Mouse (Mus musculus): Measurements from ENCODE around the gene Pes1. TPM values are rescaled to one million over a fixed set of nuclear protein-coding genes. Genes with fewer than 3 reads are reported as not detected.

Pes1 gene
- polyA plus RNA-seq, 1 experiment from 2014 or later: 75.4 TPM

DNA sequence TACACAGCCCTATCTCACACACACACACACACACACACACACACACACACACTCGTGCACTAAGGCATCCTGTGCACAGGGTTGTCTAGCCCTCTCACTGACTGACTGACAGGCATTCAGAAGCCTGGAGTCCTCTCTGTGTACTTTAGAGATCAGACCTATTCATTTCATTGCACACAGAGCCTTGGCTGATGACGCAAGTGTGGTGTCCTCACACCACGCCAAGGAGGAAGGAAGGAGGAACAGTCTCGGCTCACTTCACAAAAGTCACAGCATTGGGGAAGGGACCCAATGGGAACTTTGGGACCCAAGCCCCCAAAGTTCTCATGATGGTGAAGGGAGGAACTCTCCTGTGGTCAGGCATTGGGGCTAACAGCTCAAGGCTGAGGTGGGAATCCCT is 33.8 kb upstream of the Pes1 start:
- H3K9me3 ChIP-seq (ENCODE audit: control insufficient read depth, low read length): no peaks in the 10 kb centered on the region
- WGBS: 82% methylated on average over 4 of the region's 4 CpGs
- H3K4me1 ChIP-seq (replicated peaks; ENCODE audit: control insufficient read depth, insufficient read depth, low read length): peaks cover 7% of the 10 kb centered on the region; the same call in 1 of the 2 replicates
- H3K4me3 ChIP-seq (ENCODE audit: low read depth, low read length): no peak overlapping the region
- H3K27ac ChIP-seq (ENCODE audit: low read depth): no peak overlapping the region
- DNase-seq (ENCODE audit: low spot score): no peak
- H3K36me3 ChIP-seq (ENCODE audit: control insufficient read depth, insufficient read depth, low read length): peaks cover 17% of the 10 kb centered on the region; the same call in 1 of the 2 replicates
- no peak overlapping the region for H3K4me2 ChIP-seq (ENCODE audit: low read length)
- ATAC-seq (replicated peaks; ENCODE audit: low FRiP score, low TSS enrichment, low read depth): no peak
- no peaks in the 10 kb centered on the region for H3K27me3 ChIP-seq (replicated peaks; ENCODE audit: control insufficient read depth, insufficient read depth, low read length)
- no peak overlapping the region for H3K9ac ChIP-seq (ENCODE audit: low read length)

DNA sequence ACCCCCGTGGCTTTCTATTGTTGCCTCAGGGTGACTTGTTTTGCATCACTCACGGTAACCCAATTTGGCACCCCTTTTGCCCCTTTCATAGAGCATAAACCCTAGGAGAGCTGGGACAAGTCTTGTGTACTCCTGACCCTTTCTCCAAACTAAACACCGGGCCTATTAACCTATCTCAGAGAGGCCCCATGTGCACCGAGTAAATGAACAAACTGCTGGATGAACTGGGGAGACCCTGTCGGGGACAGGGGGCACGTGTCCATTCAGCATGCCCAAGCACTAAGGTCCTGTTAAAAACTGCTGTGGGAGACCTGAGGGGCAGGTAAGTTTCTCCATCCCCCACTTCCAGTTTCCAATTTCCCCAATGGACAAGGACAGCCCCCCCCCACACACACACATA is 32.8 kb upstream of the Pes1 start:
- H3K27me3 ChIP-seq (replicated peaks; ENCODE audit: control insufficient read depth, insufficient read depth, low read length): no peaks in the 10 kb centered on the region
- H3K4me2 ChIP-seq (ENCODE audit: low read length): peak overlapping the region; percentile 65
- ATAC-seq (replicated peaks; ENCODE audit: low FRiP score, low TSS enrichment, low read depth) (no peak), DNase-seq (ENCODE audit: low spot score) (no peak)
- no peak overlapping the region for H3K27ac ChIP-seq (ENCODE audit: low read depth)
- H3K36me3 ChIP-seq (ENCODE audit: control insufficient read depth, insufficient read depth, low read length): peaks cover 10% of the 10 kb centered on the region; the same call in 1 of the 2 replicates
- no peaks in the 10 kb centered on the region for H3K9me3 ChIP-seq (ENCODE audit: control insufficient read depth, low read length)
- peak overlapping the region; percentile 49; the same call in 1 of the 2 replicates for H3K4me3 ChIP-seq (ENCODE audit: low read depth, low read length)
- 39% methylated on average over 6 of the region's 6 CpGs for WGBS
- peak overlapping the region; percentile 34; the same call in 1 of the 2 replicates for H3K9ac ChIP-seq (ENCODE audit: low read length)
- peaks cover 7% of the 10 kb centered on the region; the same call in 1 of the 2 replicates for H3K4me1 ChIP-seq (replicated peaks; ENCODE audit: control insufficient read depth, insufficient read depth, low read length)

DNA sequence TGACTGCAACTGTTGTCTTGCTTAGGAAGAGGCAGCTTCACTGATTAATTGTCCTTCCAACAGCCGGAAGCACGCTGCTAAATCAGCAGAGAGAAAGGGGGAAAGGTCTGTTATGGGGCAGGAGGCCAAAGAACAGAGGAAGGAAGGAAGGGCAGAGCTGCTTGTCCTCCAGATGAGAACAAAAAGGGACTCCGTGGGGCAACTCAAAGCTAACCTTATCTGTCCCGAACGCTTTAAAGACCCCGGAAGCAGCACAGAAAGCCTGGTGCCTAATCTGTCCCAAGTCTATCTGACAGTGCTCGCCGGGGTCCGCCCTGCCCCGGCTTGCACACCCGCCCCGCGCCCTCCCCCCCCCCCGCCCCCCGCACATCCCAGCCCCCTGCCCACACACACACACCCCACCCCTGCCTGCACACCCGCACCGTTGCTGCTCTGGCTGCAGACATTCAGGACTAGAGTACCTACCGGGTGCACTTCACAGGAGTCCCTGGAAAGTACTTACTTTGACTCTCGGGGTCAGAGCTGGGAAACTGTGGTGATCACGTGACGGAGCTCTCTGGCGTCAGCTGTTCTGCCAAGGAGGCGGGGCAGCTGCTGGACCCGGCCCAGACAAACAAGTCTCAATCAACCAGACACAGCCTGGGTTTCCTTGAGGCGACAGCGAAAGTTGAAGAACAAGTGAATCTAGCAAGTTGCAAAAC is 32.1 kb upstream of the Pes1 start, which contains the start of gene Tcn2:
TSS of gene Tcn2 (minus strand) at position 649 of the 701 bp plus-strand sequence.
- Histone ChIP-seq H3K4me2 (ENCODE audit: low read length) (peak within 1 kb of the TSS; percentile 65), H3K36me3 (ENCODE audit: control insufficient read depth, insufficient read depth, low read length) (peaks cover 5% of the 10 kb centered on the region; the same call in 1 of the 2 replicates), H3K9me3 (ENCODE audit: control insufficient read depth, low read length) (no peaks in the 10 kb centered on the region), H3K9ac (ENCODE audit: low read length) (peak within 1 kb of the TSS; percentile 39), H3K4me1 (replicated peaks; ENCODE audit: control insufficient read depth, insufficient read depth, low read length) (peaks cover 7% of the 10 kb centered on the region; the same call in 1 of the 2 replicates), H3K27me3 (replicated peaks; ENCODE audit: control insufficient read depth, insufficient read depth, low read length) (no peaks in the 10 kb centered on the region), H3K27ac (ENCODE audit: low read depth) (no peak within 1 kb of the TSS), H3K4me3 (ENCODE audit: low read depth, low read length) (peak within 1 kb of the TSS; percentile 49)
- ATAC-seq (replicated peaks; ENCODE audit: low FRiP score, low TSS enrichment, low read depth) (peak; percentile 80), DNase-seq (ENCODE audit: low spot score) (peak; percentile 83)
- under 1% methylated on average over 23 of the region's 26 CpGs for WGBS

GRCm38 (mm10) chr11:3933756-3934285 is 30.0 kb upstream of the Pes1 start:
- Histone ChIP-seq H3K27ac (ENCODE audit: low read depth) (no peak overlapping the region), H3K4me3 (ENCODE audit: low read depth, low read length) (no peak overlapping the region), H3K36me3 (ENCODE audit: control insufficient read depth, insufficient read depth, low read length) (no peaks in the 10 kb centered on the region), H3K4me2 (ENCODE audit: low read length) (no peak overlapping the region), H3K4me1 (replicated peaks; ENCODE audit: control insufficient read depth, insufficient read depth, low read length) (peaks cover 7% of the 10 kb centered on the region; the same call in 1 of the 2 replicates), H3K9me3 (ENCODE audit: control insufficient read depth, low read length) (no peaks in the 10 kb centered on the region), H3K27me3 (replicated peaks; ENCODE audit: control insufficient read depth, insufficient read depth, low read length) (no peaks in the 10 kb centered on the region), H3K9ac (ENCODE audit: low read length) (no peak overlapping the region)
- ATAC-seq (replicated peaks; ENCODE audit: low FRiP score, low TSS enrichment, low read depth): no peak
- no peak for DNase-seq (ENCODE audit: low spot score)
- WGBS: 92% methylated on average over 9 of the region's 9 CpGs

DNA sequence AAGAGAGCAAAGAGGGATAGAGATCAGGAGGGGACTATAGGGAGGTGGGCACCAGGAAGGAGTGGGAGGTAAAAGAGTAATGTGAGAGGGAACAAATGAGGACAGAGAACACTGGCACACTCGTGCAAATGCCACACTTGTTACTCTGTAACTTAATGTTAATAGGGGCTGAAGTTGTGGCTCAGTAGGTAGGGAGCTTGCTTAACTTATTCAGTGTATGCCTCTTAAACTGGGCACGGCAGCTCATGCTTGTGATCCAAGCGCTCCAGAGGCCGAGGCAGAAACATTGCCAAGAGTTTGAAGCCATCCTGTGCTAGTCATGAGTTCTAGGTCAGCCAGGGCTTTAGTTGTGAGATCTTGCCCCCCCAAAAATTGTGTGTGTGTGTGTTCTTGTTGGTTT is 28.6 kb upstream of the Pes1 start:
- Histone ChIP-seq H3K4me2 (ENCODE audit: low read length) (no peak overlapping the region), H3K9ac (ENCODE audit: low read length) (no peak overlapping the region), H3K4me3 (ENCODE audit: low read depth, low read length) (no peak overlapping the region), H3K9me3 (ENCODE audit: control insufficient read depth, low read length) (no peaks in the 10 kb centered on the region), H3K36me3 (ENCODE audit: control insufficient read depth, insufficient read depth, low read length) (no peaks in the 10 kb centered on the region), H3K27me3 (replicated peaks; ENCODE audit: control insufficient read depth, insufficient read depth, low read length) (no peaks in the 10 kb centered on the region), H3K4me1 (replicated peaks; ENCODE audit: control insufficient read depth, insufficient read depth, low read length) (peaks cover 7% of the 10 kb centered on the region; the same call in 1 of the 2 replicates), H3K27ac (ENCODE audit: low read depth) (no peak overlapping the region)
- no peak for DNase-seq (ENCODE audit: low spot score)
- whole genome bisulfite sequencing: 81% methylated on average over 4 of the region's 4 CpGs
- no peak for ATAC-seq (replicated peaks; ENCODE audit: low FRiP score, low TSS enrichment, low read depth)

DNA sequence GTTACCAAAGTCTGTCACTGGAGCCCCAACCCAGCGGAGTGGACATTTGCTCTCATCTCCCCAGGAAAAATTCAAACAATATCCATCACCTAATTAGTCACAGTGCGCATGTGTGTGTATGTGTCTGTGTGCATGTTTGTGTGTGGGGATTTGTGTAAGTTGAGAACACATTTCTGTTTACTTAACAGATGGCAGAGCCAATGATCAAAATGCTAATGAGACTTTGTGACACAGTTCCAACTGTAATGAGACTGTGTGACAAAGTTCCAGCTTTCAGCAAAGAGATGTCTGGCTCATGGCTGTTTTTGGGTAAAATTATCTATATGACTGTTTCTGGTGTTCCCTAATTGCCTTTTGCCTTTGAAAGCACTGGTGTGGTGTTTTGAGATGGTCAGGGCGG is 27.5 kb upstream of the Pes1 start:
- H3K27ac ChIP-seq (ENCODE audit: low read depth): no peak overlapping the region
- no peaks in the 10 kb centered on the region for H3K27me3 ChIP-seq (replicated peaks; ENCODE audit: control insufficient read depth, insufficient read depth, low read length)
- ATAC-seq (replicated peaks; ENCODE audit: low FRiP score, low TSS enrichment, low read depth) (no peak), DNase-seq (ENCODE audit: low spot score) (no peak)
- H3K36me3 ChIP-seq (ENCODE audit: control insufficient read depth, insufficient read depth, low read length): no peaks in the 10 kb centered on the region
- 85% methylated on average over 3 of the region's 3 CpGs for WGBS
- no peaks in the 10 kb centered on the region for H3K9me3 ChIP-seq (ENCODE audit: control insufficient read depth, low read length)
- H3K4me1 ChIP-seq (replicated peaks; ENCODE audit: control insufficient read depth, insufficient read depth, low read length): peaks cover 5% of the 10 kb centered on the region; the same call in 1 of the 2 replicates
- no peak overlapping the region for H3K4me3 ChIP-seq (ENCODE audit: low read depth, low read length)
- no peak overlapping the region for H3K9ac ChIP-seq (ENCODE audit: low read length)
- no peak overlapping the region for H3K4me2 ChIP-seq (ENCODE audit: low read length)

- Histone ChIP-seq H3K9ac (ENCODE audit: low read length) (no peak overlapping the region), H3K9me3 (ENCODE audit: control insufficient read depth, low read length) (no peaks in the 10 kb centered on the region), H3K4me3 (ENCODE audit: low read depth, low read length) (no peak overlapping the region), H3K27ac (ENCODE audit: low read depth) (no peak overlapping the region), H3K4me2 (ENCODE audit: low read length) (no peak overlapping the region), H3K27me3 (replicated peaks; ENCODE audit: control insufficient read depth, insufficient read depth, low read length) (no peaks in the 10 kb centered on the region), H3K36me3 (ENCODE audit: control insufficient read depth, insufficient read depth, low read length) (no peaks in the 10 kb centered on the region), H3K4me1 (replicated peaks; ENCODE audit: control insufficient read depth, insufficient read depth, low read length) (peaks cover under 1% of the 10 kb centered on the region; the same call in 1 of the 2 replicates)
- DNase-seq (ENCODE audit: low spot score): no peak
- ATAC-seq (replicated peaks; ENCODE audit: low FRiP score, low TSS enrichment, low read depth): no peak
- WGBS: 71% methylated on average over 13 of the region's 13 CpGs
These were observed 26.4 kb upstream of the Pes1 start for GRCm38 (mm10) chr11:3937321-3937874.

- Histone ChIP-seq H3K4me2 (ENCODE audit: low read length) (no peak overlapping the region), H3K9me3 (ENCODE audit: control insufficient read depth, low read length) (no peaks in the 10 kb centered on the region), H3K27ac (ENCODE audit: low read depth) (no peak overlapping the region), H3K9ac (ENCODE audit: low read length) (no peak overlapping the region), H3K4me1 (replicated peaks; ENCODE audit: control insufficient read depth, insufficient read depth, low read length) (no peaks in the 10 kb centered on the region), H3K27me3 (replicated peaks; ENCODE audit: control insufficient read depth, insufficient read depth, low read length) (peaks cover 7% of the 10 kb centered on the region; the same call in 1 of the 2 replicates), H3K4me3 (ENCODE audit: low read depth, low read length) (no peak overlapping the region), H3K36me3 (ENCODE audit: control insufficient read depth, insufficient read depth, low read length) (no peaks in the 10 kb centered on the region)
- DNase-seq (ENCODE audit: low spot score) (no peak), ATAC-seq (replicated peaks; ENCODE audit: low FRiP score, low TSS enrichment, low read depth) (no peak)
- WGBS: 89% methylated on average over 7 of the region's 7 CpGs
These were observed 22.4 kb upstream of the Pes1 start for GRCm38 (mm10) chr11:3941371-3941770.
